Mouse (Mus musculus) C2C12 (cell line): ENCODE results near the gene Ddn.

ENCODE experiments used
- CEBPB ChIP-seq: IDR thresholded peaks from one replicate; pipeline ENCODE4 v1.6.1; 2011; ENCODE audit warnings: low read depth, mild to moderate bottlenecking, control low read depth, moderate library complexity
- CTCF ChIP-seq: IDR thresholded peaks from one replicate; pipeline ENCODE4 v1.5.1; 2011; ENCODE audit not compliant: control insufficient read depth, insufficient read depth, insufficient read length
- MAX ChIP-seq: IDR thresholded peaks from one replicate; pipeline ENCODE4 v1.6.1; 2011; ENCODE audit warnings: mild to moderate bottlenecking, control low read depth
- MYOG ChIP-seq: IDR thresholded peaks from one replicate; pipeline ENCODE4 v1.6.1; 2011; ENCODE audit not compliant: control insufficient read depth, insufficient read length; ENCODE audit errors: extremely low read depth
- USF1 ChIP-seq: IDR thresholded peaks from one replicate; pipeline ENCODE4 v1.6.1; 2011; ENCODE audit warnings: low read depth, mild to moderate bottlenecking, control low read depth, moderate library complexity

GRCm38 (mm10) chr15:98777005-98777616 lies 32.2 kb downstream of the Ddn start:
- TF ChIP-seq CTCF (no peak), MYOG (no peak), MAX (no peak), CEBPB (no peak), USF1 (no peak)
